Mouse (Mus musculus): ENCODE results near the gene Adam8. TPM values are rescaled to one million over a fixed set of nuclear protein-coding genes. Genes with fewer than 3 reads are reported as not detected.
A peak's percentile ranks its signal among the peaks of the same experiment; 100 is the strongest.

Adam8 gene
- polyA plus RNA-seq, 1 experiment from 2014 or later, result 7.0 TPM

- no peak for DNase-seq (ENCODE audit: low spot score)
- no peak for TF ChIP-seq CTCF (IDR thresholded peaks at IDR 0.05)
- Histone ChIP-seq H3K36me3 (ENCODE audit: insufficient read depth, low read length) (no peaks in the 10 kb centered on the region), H3K9ac (replicated peaks; ENCODE audit: low read depth) (no peak overlapping the region), H3K27ac (ENCODE audit: low read length) (no peak overlapping the region), H3K4me3 (ENCODE audit: low read depth, low read length) (no peak overlapping the region), H3K9me3 (ENCODE audit: low read length) (no peaks in the 10 kb centered on the region), H3K4me2 (replicated peaks; ENCODE audit: low read depth, low read length) (no peak overlapping the region), H3K27me3 (replicated peaks; ENCODE audit: insufficient read depth, low read length) (peaks cover 22% of the 10 kb centered on the region), H3K4me1 (ENCODE audit: insufficient read depth, low read depth, low read length) (no peaks in the 10 kb centered on the region; the same call in 1 of the 2 replicates)
- no peak for ATAC-seq
- 23% methylated on average over 5 of the region's 5 CpGs for WGBS
Observed at GRCm38 (mm10) chr7:139945516-139945915, 46.8 kb downstream of the Adam8 start.

GRCm38 (mm10) chr7:139944291-139945240, 47.8 kb downstream of the Adam8 start:
- Histone ChIP-seq H3K27ac (ENCODE audit: low read length) (no peak overlapping the region), H3K36me3 (ENCODE audit: insufficient read depth, low read length) (no peaks in the 10 kb centered on the region), H3K4me1 (ENCODE audit: insufficient read depth, low read depth, low read length) (no peaks in the 10 kb centered on the region; the same call in 1 of the 2 replicates), H3K27me3 (replicated peaks; ENCODE audit: insufficient read depth, low read length) (peaks cover 22% of the 10 kb centered on the region), H3K4me3 (ENCODE audit: low read depth, low read length) (peak overlapping the region; percentile 24), H3K9me3 (ENCODE audit: low read length) (no peaks in the 10 kb centered on the region), H3K4me2 (replicated peaks; ENCODE audit: low read depth, low read length) (peak overlapping the region; percentile 46), H3K9ac (replicated peaks; ENCODE audit: low read depth) (no peak overlapping the region)
- 5% methylated on average over 68 of the region's 68 CpGs for WGBS
- 0 out of 2 replicates have a peak, but pooled peaks have one; percentile 6 for ATAC-seq
- no peak for TF ChIP-seq CTCF (IDR thresholded peaks at IDR 0.05)
- no peak for TF ChIP-seq EP300 (IDR thresholded peaks at IDR 0.05)
- no peak for DNase-seq (ENCODE audit: low spot score)

- no peaks in the 10 kb centered on the region for H3K9me3 ChIP-seq (ENCODE audit: low read length)
- H3K9ac ChIP-seq (replicated peaks; ENCODE audit: low read depth), result no peak within 1 kb of the TSS
- TF ChIP-seq EP300 (IDR thresholded peaks at IDR 0.05), result no peak
- TF ChIP-seq CTCF (IDR thresholded peaks at IDR 0.05), result no peak
- no peaks in the 10 kb centered on the region for H3K36me3 ChIP-seq (ENCODE audit: insufficient read depth, low read length)
- ATAC-seq (peak; percentile 56), DNase-seq (ENCODE audit: low spot score) (peak; percentile 68)
- no peaks in the 10 kb centered on the region; the same call in 1 of the 2 replicates for H3K4me1 ChIP-seq (ENCODE audit: insufficient read depth, low read depth, low read length)
- peak within 1 kb of the TSS; percentile 24 for H3K4me3 ChIP-seq (ENCODE audit: low read depth, low read length)
- 3% methylated on average over 50 of the region's 59 CpGs for WGBS
- H3K27me3 ChIP-seq (replicated peaks; ENCODE audit: insufficient read depth, low read length), result peaks cover 22% of the 10 kb centered on the region
- no peak within 1 kb of the TSS for H3K27ac ChIP-seq (ENCODE audit: low read length)
- peak within 1 kb of the TSS; percentile 46 for H3K4me2 ChIP-seq (replicated peaks; ENCODE audit: low read depth, low read length)
Observed at GRCm38 (mm10) chr7:139943674-139944281, 48.6 kb downstream of the Adam8 start, which contains the start of gene Utf1. Gene Utf1, plus strand, starts transcription at chr7:139943789.

GRCm38 (mm10) chr7:139940476-139941209, 51.7 kb downstream of the Adam8 start:
- no peaks in the 10 kb centered on the region; the same call in 1 of the 2 replicates for H3K4me1 ChIP-seq (ENCODE audit: insufficient read depth, low read depth, low read length)
- H3K36me3 ChIP-seq (ENCODE audit: insufficient read depth, low read length), result no peaks in the 10 kb centered on the region
- H3K9me3 ChIP-seq (ENCODE audit: low read length), result no peaks in the 10 kb centered on the region
- TF ChIP-seq CTCF (IDR thresholded peaks at IDR 0.05), result no peak
- no peak for TF ChIP-seq EP300 (IDR thresholded peaks at IDR 0.05)
- no peak overlapping the region for H3K9ac ChIP-seq (replicated peaks; ENCODE audit: low read depth)
- 60% methylated on average over 16 of the region's 16 CpGs for WGBS
- no peak for ATAC-seq
- H3K27ac ChIP-seq (ENCODE audit: low read length), result no peak overlapping the region
- H3K4me2 ChIP-seq (replicated peaks; ENCODE audit: low read depth, low read length), result no peak overlapping the region
- H3K27me3 ChIP-seq (replicated peaks; ENCODE audit: insufficient read depth, low read length), result peaks cover 22% of the 10 kb centered on the region
- H3K4me3 ChIP-seq (ENCODE audit: low read depth, low read length), result no peak overlapping the region
- no peak for DNase-seq (ENCODE audit: low spot score)

- Histone ChIP-seq H3K4me3 (ENCODE audit: low read depth, low read length) (no peak overlapping the region), H3K27me3 (replicated peaks; ENCODE audit: insufficient read depth, low read length) (peaks cover 2% of the 10 kb centered on the region; the same call in 1 of the 2 replicates), H3K4me1 (ENCODE audit: insufficient read depth, low read depth, low read length) (no peaks in the 10 kb centered on the region), H3K4me2 (replicated peaks; ENCODE audit: low read depth, low read length) (no peak overlapping the region), H3K9me3 (ENCODE audit: low read length) (no peaks in the 10 kb centered on the region), H3K27ac (ENCODE audit: low read length) (no peak overlapping the region), H3K9ac (replicated peaks; ENCODE audit: low read depth) (no peak overlapping the region), H3K36me3 (ENCODE audit: insufficient read depth, low read length) (no peaks in the 10 kb centered on the region)
- DNase-seq (ENCODE audit: low spot score) (no peak), ATAC-seq (no peak)
- TF ChIP-seq CTCF (IDR thresholded peaks at IDR 0.05), result no peak
- TF ChIP-seq EP300 (IDR thresholded peaks at IDR 0.05), result no peak
- 47% methylated on average over 5 of the region's 5 CpGs for WGBS
Observed at GRCm38 (mm10) chr7:139937810-139938209, 54.6 kb downstream of the Adam8 start.

GRCm38 (mm10) chr7:139937138-139937537, 55.2 kb downstream of the Adam8 start:
- Histone ChIP-seq H3K27ac (ENCODE audit: low read length) (no peak overlapping the region), H3K36me3 (ENCODE audit: insufficient read depth, low read length) (no peaks in the 10 kb centered on the region), H3K4me1 (ENCODE audit: insufficient read depth, low read depth, low read length) (no peaks in the 10 kb centered on the region), H3K9me3 (ENCODE audit: low read length) (no peaks in the 10 kb centered on the region), H3K9ac (replicated peaks; ENCODE audit: low read depth) (no peak overlapping the region), H3K4me2 (replicated peaks; ENCODE audit: low read depth, low read length) (no peak overlapping the region), H3K27me3 (replicated peaks; ENCODE audit: insufficient read depth, low read length) (no peaks in the 10 kb centered on the region; the same call in 1 of the 2 replicates), H3K4me3 (ENCODE audit: low read depth, low read length) (no peak overlapping the region)
- TF ChIP-seq CTCF (IDR thresholded peaks at IDR 0.05) (no peak), EP300 (IDR thresholded peaks at IDR 0.05) (no peak)
- ATAC-seq, result no peak
- no peak for DNase-seq (ENCODE audit: low spot score)
- 45% methylated on average over 3 of the region's 3 CpGs for WGBS

Measured in lung, postnatal 0 days (tissue).